Mouse (Mus musculus): ENCODE data around the gene Pithd1.

Pithd1 gene

DNA sequence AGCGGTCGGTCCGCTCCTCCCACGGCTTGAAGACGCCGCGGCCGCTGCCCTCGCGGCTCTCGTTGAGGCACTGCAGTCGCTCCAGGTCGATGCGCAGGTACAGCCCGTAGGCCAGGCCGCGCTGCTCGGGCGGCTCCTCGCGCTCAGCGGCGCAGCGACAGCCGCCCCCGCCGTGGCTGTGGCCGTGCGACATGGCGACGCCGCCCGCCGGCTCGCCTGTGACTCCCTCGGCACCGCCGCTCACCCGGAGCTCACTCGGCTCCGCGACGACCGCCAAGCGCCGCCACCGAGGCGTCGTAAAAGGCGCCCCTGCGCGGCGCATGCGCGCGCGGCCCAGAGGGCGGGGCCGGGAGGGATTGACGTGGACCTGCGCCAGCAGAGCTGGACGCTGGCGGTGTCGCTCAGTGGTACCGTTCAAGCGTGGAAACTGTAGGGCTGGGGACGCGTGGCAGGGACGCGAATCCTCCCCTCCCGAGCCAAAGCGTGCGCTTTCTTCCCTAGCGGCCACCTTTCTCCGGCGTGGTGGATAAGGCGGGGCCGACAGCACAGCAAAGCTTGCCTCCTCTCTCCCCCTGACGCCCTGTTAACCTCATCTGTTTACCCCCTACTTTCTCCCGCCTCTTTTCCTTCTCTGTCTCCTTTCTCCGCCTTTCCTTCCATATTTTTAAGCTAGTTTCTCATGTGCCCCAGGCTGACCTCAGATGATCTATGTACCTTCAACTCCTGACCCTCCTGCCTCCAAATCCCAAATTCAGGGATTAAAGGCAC lies at the start of gene Pithd1:
Pithd1 (minus strand) TSS at position 322 of the 768 bp plus-strand sequence.
- DNase-seq (ENCODE audit: low read depth), result peak; percentile 96

DNA sequence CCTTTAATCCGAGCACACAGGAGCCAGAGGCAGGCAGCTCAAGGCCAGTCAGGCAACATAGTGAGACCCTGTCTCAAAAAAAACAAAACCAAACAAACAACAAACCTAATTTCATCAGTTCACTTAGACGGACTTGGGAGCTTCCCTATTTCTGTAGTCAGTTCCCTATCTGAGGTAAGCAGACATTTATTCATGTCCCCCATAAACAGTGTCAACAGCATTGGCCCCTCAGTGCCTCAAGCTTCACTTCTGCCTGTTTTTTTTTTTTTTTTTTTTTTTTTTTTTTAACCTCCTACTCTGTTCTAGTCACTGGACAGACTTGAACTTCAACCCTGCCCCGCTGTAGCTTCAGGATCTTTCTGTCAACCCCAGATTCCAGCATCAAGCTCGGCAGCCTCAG lies 48.0 kb upstream of the Pithd1 start:
- no peak for DNase-seq (ENCODE audit: low read depth)

DNA sequence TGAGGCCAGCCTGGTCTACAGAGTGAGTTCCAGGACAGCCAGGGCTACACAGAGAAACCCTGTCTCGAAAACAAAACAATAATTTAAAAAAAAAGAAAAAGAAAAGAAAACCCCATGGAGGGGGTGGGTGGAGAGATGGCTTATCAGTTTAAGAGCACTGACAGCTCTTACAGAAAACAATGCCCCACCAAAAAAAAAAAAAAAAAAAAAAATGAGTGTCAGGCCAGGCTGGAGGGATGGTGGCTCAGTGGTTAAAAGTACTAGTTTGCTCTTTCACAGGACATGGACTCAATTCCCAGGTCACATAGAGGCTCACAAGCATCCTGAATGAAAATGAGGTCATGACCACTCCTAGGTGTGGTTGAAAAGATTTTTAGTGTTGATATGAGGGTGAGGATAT lies 46.2 kb upstream of the Pithd1 start:
- peak; percentile 72 for DNase-seq (ENCODE audit: low read depth)

GRCm38 (mm10) chr4:136030968-136031909 lies 44.2 kb upstream of the Pithd1 start:
- peak; percentile 84 for DNase-seq (ENCODE audit: low read depth)

GRCm38 (mm10) chr4:136028689-136029088 lies 41.6 kb upstream of the Pithd1 start:
- DNase-seq (ENCODE audit: low read depth), result peak; percentile 77

DNA sequence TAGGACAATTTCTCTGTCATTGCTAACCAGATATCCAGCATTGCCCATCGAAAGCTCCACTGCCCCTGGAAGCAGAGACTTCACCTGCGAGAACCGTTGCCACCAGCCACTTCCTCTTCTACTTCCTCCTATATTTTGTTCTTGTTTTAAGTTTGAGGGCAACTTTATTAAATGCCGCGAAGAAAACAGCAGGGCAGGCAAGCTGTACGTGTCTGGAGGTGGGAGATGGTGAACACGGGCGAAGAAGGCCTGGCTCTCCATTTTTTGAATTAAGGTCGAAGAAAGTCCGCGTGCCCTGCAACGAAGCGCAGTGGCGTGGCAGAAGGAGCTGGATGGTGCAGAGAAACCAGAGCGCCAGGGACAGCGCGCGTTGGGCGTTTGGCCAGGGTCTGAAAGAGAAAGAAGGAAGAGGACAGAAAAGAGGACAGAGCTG lies 41.1 kb upstream of the Pithd1 start:
- DNase-seq (ENCODE audit: low read depth), result peak; percentile 68

DNA sequence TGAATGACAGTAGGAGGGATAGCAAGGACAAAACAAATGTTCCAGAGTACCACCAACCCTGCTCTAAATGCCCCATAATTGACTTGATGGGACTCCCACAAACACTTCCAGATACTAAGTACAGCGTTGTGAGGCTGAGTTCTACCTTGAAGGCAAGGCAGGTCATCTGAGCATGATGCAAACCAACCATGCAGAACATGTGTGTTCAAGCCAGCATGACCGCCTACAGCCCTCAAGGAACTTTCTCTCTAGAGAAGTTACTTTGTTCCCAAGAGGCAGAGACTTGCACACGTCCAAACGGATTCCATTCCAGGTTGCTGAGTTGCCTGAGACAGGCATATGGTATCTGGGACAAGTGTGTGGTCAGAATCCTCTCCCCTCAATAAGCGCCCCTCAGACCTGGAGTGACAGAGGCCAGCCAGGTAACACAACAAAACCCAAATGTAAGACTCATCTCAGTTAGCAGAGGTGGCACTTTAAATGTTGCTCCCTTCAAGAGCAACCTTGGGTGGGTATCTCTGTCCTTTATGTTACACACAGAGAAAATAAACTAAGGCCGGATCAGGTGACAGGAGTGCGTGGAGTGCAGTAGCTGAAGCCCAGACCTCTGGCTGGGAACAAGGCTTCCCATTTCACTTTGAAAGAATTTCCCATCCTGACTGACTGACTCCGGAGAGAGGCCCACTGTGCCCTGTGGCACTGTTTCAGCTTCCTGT lies 40.5 kb upstream of the Pithd1 start:
- DNase-seq (ENCODE audit: low read depth), result peak; percentile 30

- no peak for DNase-seq (ENCODE audit: low read depth)
These were observed 38.3 kb upstream of the Pithd1 start for GRCm38 (mm10) chr4:136025350-136025749.

GRCm38 (mm10) chr4:136022924-136023323 lies 35.9 kb upstream of the Pithd1 start:
- no peak for DNase-seq (ENCODE audit: low read depth)

DNA sequence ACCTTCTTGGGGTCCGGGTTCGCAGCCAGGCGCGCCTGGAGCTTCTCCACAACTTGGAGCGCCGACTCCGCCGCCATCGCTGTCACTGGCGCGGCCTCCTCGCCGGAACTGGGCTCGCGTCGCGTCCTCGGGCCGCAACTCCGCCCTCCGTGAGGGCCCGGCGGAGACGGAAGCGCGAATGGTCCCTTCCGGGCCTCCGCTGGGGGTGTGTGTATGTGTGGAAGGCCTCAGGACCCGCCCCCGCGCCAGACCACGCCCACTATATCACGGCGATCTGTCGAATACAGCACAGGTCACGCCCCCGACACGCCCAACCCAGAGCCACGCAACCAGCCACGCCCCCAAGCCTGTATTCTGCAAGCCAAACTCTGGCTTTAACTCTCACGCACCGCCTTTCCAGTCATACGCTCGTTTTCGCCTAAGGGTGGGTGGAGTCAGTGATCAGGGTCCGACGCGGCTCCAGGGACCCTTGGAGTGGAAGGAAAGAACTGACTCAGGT lies 34.5 kb upstream of the Pithd1 start, which contains the start of gene Eloa:
Eloa (minus strand) TSS at position 215 of the 499 bp plus-strand sequence.
- peak; percentile 100 for DNase-seq (ENCODE audit: low read depth)

- DNase-seq (ENCODE audit: low read depth), result peak; percentile 51
These were observed 33.9 kb upstream of the Pithd1 start for GRCm38 (mm10) chr4:136020743-136021548.

DNA sequence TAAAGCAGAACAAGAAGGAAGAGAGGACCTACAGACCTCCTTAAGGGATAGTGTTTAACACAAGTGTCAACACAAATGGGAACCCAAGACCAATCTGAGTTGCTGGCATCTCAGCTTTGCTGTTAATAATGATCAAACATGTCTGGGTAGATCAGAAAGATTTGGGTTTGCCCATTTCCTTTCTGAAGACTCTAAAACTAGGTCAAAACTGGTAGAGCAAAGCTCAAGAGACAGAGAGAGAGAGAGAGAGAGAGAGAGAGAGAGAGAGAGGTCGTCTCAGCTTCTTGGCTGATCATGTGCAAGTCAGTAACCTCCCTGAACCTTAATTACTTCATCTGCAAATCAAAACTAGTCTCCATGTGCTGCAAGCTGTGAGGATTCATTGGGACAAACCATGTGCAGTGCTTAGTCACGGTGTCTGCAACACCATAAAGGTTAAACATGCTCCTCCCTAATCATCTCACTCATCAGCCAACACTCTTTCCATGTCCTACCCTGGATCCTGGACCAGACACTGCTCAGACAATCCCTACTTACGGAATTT lies 29.1 kb upstream of the Pithd1 start:
- peak; percentile 60 for DNase-seq (ENCODE audit: low read depth)

DNA sequence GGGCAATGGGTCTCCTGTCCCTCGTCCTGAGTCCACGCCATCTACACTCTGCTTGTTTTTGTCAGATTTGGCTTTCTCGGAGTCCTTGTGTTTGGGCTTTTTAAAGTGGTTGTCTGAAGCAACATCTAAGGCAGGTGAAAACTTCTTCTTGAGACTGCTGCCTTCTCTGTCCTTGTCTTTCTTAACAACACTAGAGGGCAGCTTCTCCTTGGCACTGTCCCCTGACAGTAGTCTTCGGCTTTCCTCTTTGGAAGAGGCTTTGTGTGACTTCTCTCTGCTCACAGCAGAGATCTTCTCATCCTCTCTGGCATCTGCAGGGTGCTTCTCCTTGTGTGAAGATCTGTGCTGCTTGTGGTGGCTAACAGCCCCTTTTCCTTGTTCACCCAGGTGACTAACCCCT lies 23.5 kb upstream of the Pithd1 start:
- DNase-seq (ENCODE audit: low read depth), result no peak

- DNase-seq (ENCODE audit: low read depth), result no peak
These were observed 21.9 kb upstream of the Pithd1 start for GRCm38 (mm10) chr4:136008782-136009447.

DNA sequence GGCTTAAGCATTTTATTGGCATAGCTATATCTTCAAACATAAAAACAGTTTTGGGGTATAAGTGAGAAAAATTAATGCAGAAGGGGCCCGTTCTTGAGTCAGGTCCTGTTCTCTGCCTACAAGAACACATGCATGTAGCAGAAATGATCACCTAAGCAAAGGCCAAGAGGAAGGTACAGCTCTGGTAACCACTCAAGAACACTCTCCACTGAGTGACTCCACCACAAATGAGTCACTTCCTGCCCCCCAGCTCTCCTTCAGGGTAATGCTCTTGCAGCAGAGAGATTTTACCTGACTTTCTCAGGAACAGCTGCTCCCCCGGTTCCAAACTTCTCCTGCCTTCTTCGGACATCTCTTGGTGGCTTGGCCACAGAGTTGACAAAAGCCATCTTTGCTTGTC lies 19.8 kb upstream of the Pithd1 start:
- peak; percentile 67 for DNase-seq (ENCODE audit: low read depth)

DNA sequence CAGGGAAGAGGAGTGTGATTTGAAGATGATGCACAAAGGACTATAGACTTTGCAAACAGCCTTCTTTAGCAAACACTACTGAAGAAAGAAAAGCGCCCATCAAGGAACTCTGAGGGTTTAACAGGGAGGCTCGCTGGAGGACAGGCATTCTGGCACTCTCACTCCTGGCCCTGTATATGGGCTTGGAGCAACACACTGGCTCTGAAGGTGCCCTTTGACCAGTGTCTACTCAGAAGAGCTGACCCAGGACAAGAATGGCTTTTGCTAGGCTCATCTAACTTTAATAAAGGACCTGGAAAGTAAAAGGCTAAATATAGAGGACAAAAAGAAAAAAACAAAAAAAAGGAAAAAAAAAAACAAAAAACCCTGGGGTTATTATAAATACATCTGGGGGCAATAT lies 17.9 kb upstream of the Pithd1 start:
- no peak for DNase-seq (ENCODE audit: low read depth)

DNA sequence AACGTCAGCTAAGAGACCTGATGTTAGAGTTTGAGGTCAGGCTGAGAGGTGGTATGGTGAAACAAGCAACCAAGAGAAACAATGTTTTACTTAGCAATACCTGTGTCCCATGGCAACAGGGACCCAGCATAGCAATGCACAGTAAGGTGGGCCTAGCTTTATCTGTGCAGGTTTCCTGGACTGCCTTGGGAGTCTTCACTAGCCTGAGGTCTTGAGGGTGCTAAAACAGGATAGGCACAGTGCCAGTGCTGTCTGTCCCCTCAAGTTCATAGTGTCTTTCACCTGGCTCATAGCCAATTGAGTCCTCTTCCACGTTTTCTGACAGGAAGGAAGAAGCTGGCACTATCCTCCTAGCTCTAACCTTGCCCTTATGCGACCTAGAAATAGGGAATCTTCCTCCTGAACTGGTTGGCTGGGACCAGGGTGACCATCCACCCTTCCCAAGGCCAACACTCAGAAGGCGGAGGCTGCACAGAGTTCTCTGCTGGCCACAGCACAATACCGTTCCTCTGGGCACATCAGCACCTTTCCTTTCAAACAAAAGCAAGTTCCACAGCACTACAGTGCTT lies 17.1 kb upstream of the Pithd1 start:
- no peak for DNase-seq (ENCODE audit: low read depth)

- no peak for DNase-seq (ENCODE audit: low read depth)
These were observed 8.1 kb upstream of the Pithd1 start for GRCm38 (mm10) chr4:135995118-135995517.

GRCm38 (mm10) chr4:135993941-135994340 lies 6.9 kb upstream of the Pithd1 start:
- DNase-seq (ENCODE audit: low read depth), result no peak

GRCm38 (mm10) chr4:135987714-135988113 lies 650 bp upstream of the Pithd1 start:
- no peak for DNase-seq (ENCODE audit: low read depth)

Data from induced T-regulatory cell, adult 2 months (primary cell).